Comparison of ENCODE assay signal across 8 mouse cellular contexts in genomic region chr7:44816470-44817021, GRCm38 (mm10). TPM values are rescaled to one million over a fixed set of nuclear protein-coding genes. Genes with fewer than 3 reads are reported as not detected.
DNase-seq lines count a peak whose midpoint lies in the region; ATAC-seq and TF ChIP-seq lines count a peak whose summit lies in the region.

Atf5 (minus strand) TSS chr7:44816658.

- under 1% methylated on average over 57 of the region's 57 CpGs for WGBS in intestine, embryonic 15.5 days
- under 1% methylated on average over 48 of the region's 57 CpGs for WGBS in liver, embryonic 16.5 days (ENCODE audit: insufficient replicate concordance)
- WGBS in small intestine, adult 2 months = 0% methylated on average over 55 of the region's 57 CpGs

- H3K9ac ChIP-seq in intestine, embryonic 15.5 days = peak within 1 kb of the TSS; percentile 86
- H3K9ac ChIP-seq in liver, embryonic 16.5 days (ENCODE audit: low read depth, low read length) = peak within 1 kb of the TSS; percentile 97

- no peak for DNase-seq in testis, postnatal 14 days (ENCODE audit: low spot score)
- DNase-seq in c-Kit-positive CD71-positive TER-119-negative erythroid progenitor cells, embryonic 14.5 days (ENCODE audit: low read depth) = peak; percentile 56
- DNase-seq in gastrocnemius, postnatal 10 days = peak; percentile 77
- no peak for DNase-seq in frontal cortex, postnatal 25 days (ENCODE audit: low spot score in 2 of 2)

- no peaks in the 10 kb centered on the region for H3K9me3 ChIP-seq in intestine, embryonic 15.5 days
- H3K9me3 ChIP-seq in liver, embryonic 16.5 days (replicated peaks; ENCODE audit: control insufficient read depth, low read length) = no peaks in the 10 kb centered on the region

- peaks cover 15% of the 10 kb centered on the region for H3K4me1 ChIP-seq in testis, adult 2 months (ENCODE audit: control insufficient read depth, insufficient read depth, low read length)
- H3K4me1 ChIP-seq in intestine, embryonic 15.5 days (replicated peaks) = peaks cover 37% of the 10 kb centered on the region
- peaks cover 53% of the 10 kb centered on the region for H3K4me1 ChIP-seq in liver, embryonic 16.5 days (ENCODE audit: control insufficient read depth, low read depth, low read length)
- H3K4me1 ChIP-seq in small intestine, adult 2 months (ENCODE audit: control insufficient read depth, insufficient read depth, insufficient read length, low read length) = peaks cover 16% of the 10 kb centered on the region

- peak within 1 kb of the TSS; percentile 99 for H3K4me3 ChIP-seq in testis, adult 2 months (ENCODE audit: control insufficient read depth, low read depth, low read length)
- H3K4me3 ChIP-seq in intestine, embryonic 15.5 days (replicated peaks) = peak within 1 kb of the TSS; percentile 71
- H3K4me3 ChIP-seq in liver, embryonic 16.5 days (ENCODE audit: low read depth, low read length) = peak within 1 kb of the TSS; percentile 95
- peak within 1 kb of the TSS; percentile 89 for H3K4me3 ChIP-seq in small intestine, adult 2 months (ENCODE audit: low read depth, low read length)

- H3K4me2 ChIP-seq in intestine, embryonic 15.5 days (replicated peaks) = peak within 1 kb of the TSS; percentile 64
- peak within 1 kb of the TSS; percentile 82 for H3K4me2 ChIP-seq in liver, embryonic 16.5 days (ENCODE audit: low read depth, low read length)

- H3K36me3 ChIP-seq in testis, adult 2 months (ENCODE audit: control insufficient read depth, insufficient read depth, low read length) = peaks cover 3% of the 10 kb centered on the region; the same call in 1 of the 2 replicates
- H3K36me3 ChIP-seq in intestine, embryonic 15.5 days = 0 out of 2 replicates have a peak, but pooled peaks cover 1% of the 10 kb centered on the region
- H3K36me3 ChIP-seq in liver, embryonic 16.5 days (ENCODE audit: control insufficient read depth, insufficient read depth) = peaks cover 6% of the 10 kb centered on the region; the same call in 1 of the 2 replicates
- no peaks in the 10 kb centered on the region for H3K36me3 ChIP-seq in small intestine, adult 2 months (ENCODE audit: control insufficient read depth, insufficient read depth, low read length)

- peak within 1 kb of the TSS; percentile 100 for H3K27ac ChIP-seq in testis, adult 2 months (ENCODE audit: control insufficient read depth, insufficient read depth, low read depth, low read length)
- peak within 1 kb of the TSS; percentile 96 for H3K27ac ChIP-seq in intestine, embryonic 15.5 days
- peak within 1 kb of the TSS; percentile 96 for H3K27ac ChIP-seq in liver, embryonic 16.5 days (ENCODE audit: low read length)
- H3K27ac ChIP-seq in small intestine, adult 2 months (ENCODE audit: insufficient read depth, low read depth, low read length) = peak within 1 kb of the TSS; percentile 75

- no peaks in the 10 kb centered on the region for H3K27me3 ChIP-seq in testis, adult 2 months (ENCODE audit: control insufficient read depth, insufficient read depth, low read length)
- H3K27me3 ChIP-seq in intestine, embryonic 15.5 days (replicated peaks) = no peaks in the 10 kb centered on the region
- H3K27me3 ChIP-seq in liver, embryonic 16.5 days (ENCODE audit: control insufficient read depth, insufficient read depth, low read depth, low read length) = no peaks in the 10 kb centered on the region
- no peaks in the 10 kb centered on the region for H3K27me3 ChIP-seq in small intestine, adult 2 months (ENCODE audit: control insufficient read depth, insufficient read depth, low read length)

- TF ChIP-seq CTCF in testis, adult 2 months (IDR thresholded peaks at IDR 0.05; ENCODE audit: control insufficient read depth, insufficient read depth, insufficient replicate concordance, low read depth, low read length) = no peak
- no peak for TF ChIP-seq CTCF in small intestine, adult 2 months (IDR thresholded peaks at IDR 0.05; ENCODE audit: extremely low read depth, insufficient read length, insufficient replicate concordance, low read depth, low read length)

- TF ChIP-seq POLR2A in testis, adult 2 months (IDR thresholded peaks at IDR 0.05; ENCODE audit: control insufficient read depth, low read depth, low read length) = no peak
- TF ChIP-seq POLR2A in small intestine, adult 2 months (IDR thresholded peaks at IDR 0.05; ENCODE audit: low read depth, low read length) = no peak

- peak; percentile 60 for ATAC-seq in intestine, embryonic 15.5 days
- peak; percentile 20 for ATAC-seq in liver, embryonic 16.5 days (ENCODE audit: low read depth)

RNA-seq across cellular contexts. Expression of gene Atf5, which starts in this region (rescaled TPM):
- 21.6 TPM in 2 replicates for polyA plus RNA-seq in testis, adult 2 months (2012; rRNA removed)
- 10 to 100 TPM; 55.1 to 60.5 TPM for total RNA-seq in gastrocnemius, postnatal 10 days (2021)
- polyA plus RNA-seq in intestine, embryonic 15.5 days (2015; fragmentation: Nextera tagmentation; extraction: Ambion mirVana) = 6.2 and 6.6 TPM in 2 replicates
- 7.3 and 9.7 TPM in 2 replicates for polyA plus RNA-seq in liver, embryonic 16.5 days (2015; fragmentation: Nextera tagmentation; extraction: Ambion mirVana)
- 83.9 and 102 TPM in 2 replicates for polyA plus RNA-seq in small intestine, adult 2 months (2012; rRNA removed)

Comparison
In these comparisons a context has a peak if more than half of its experiments do, and no peak if none do; other contexts are left out.
1. DNase-seq: peak in c-Kit-positive CD71-positive TER-119-negative erythroid progenitor cells, embryonic 14.5 days (single experiment) and gastrocnemius, postnatal 10 days (single experiment); none in testis, postnatal 14 days (single experiment) and frontal cortex, postnatal 25 days (0 of 2).
2. Peak in every context shown above with its lines, with median percentiles within 50 percentile points of each other: H3K27ac ChIP-seq and H3K4me3 ChIP-seq.